Mouse (Mus musculus) gastrocnemius, adult 2 months (tissue): ENCODE measurements around the gene Klhl13. TPM values are rescaled to one million over a fixed set of nuclear protein-coding genes. Genes with fewer than 3 reads are reported as not detected.

Experiments used
- DNase-seq: peaks from one replicate; pipeline ENCODE4 v3.0.0; 2022
- H3K27ac ChIP-seq: fragments of 200-600 bp; 2 replicates; pipeline ENCODE4 v1.8.1; 2022; ENCODE audit warnings: mild to moderate bottlenecking
- H3K4me3 ChIP-seq: fragments of 200-600 bp; 2 replicates; pipeline ENCODE4 v1.8.1; 2022; ENCODE audit warnings: mild to moderate bottlenecking, moderate library complexity
- CTCF ChIP-seq: fragments of 200-600 bp; IDR thresholded peaks from 2 replicates; pipeline ENCODE4 v1.8.1; 2022; ENCODE audit warnings: antibody characterized with exemption, mild to moderate bottlenecking, moderate library complexity
- intact Hi-C: fragments of 180-260 bp; cut with DNase I; formaldehyde crosslinking; loops from one replicate; pipeline ENCODE4 v1.15.1; 2025
- total RNA-seq, 2 experiments: library from RNA; stranded (reverse); gene quantifications; 2 replicates each; pipeline ENCODE4 v1.2.3; 2021

Gene Klhl13
- total RNA-seq, 2 experiments from 2014 or later: 4.8 to 8.3 TPM

GRCm38 (mm10) chrX:23267601-23268000, 97.3 kb downstream of the Klhl13 start:
- Histone ChIP-seq H3K27ac (no peak overlapping the region), H3K4me3 (no peak overlapping the region)
- DNase-seq: no peak
- intact Hi-C loops: no loop called here
- no peak for TF ChIP-seq CTCF

GRCm38 (mm10) chrX:23248752-23249151, 116.1 kb downstream of the Klhl13 start:
- intact Hi-C loops: no loop called here
- DNase-seq: no peak
- no peak overlapping the region for H3K27ac ChIP-seq
- TF ChIP-seq CTCF: no peak
- H3K4me3 ChIP-seq: no peak overlapping the region
